Mouse (Mus musculus): ENCODE results near the gene Crmp1. TPM values are rescaled to one million over a fixed set of nuclear protein-coding genes. Genes with fewer than 3 reads are reported as not detected.

Crmp1 gene
- total RNA-seq, 2 experiments from 2014 or later: not detected

GRCm38 (mm10) chr5:37288374-37288773 is 46.6 kb downstream of the Crmp1 start:
- ATAC-seq (replicated peaks; ENCODE audit: low FRiP score, poor library complexity, severe bottlenecking): no peak

- no peak for ATAC-seq (replicated peaks; ENCODE audit: low FRiP score, poor library complexity, severe bottlenecking)
Measured at GRCm38 (mm10) chr5:37289236-37289635, 47.5 kb downstream of the Crmp1 start.

GRCm38 (mm10) chr5:37290983-37291382 is 49.2 kb downstream of the Crmp1 start:
- ATAC-seq (replicated peaks; ENCODE audit: low FRiP score, poor library complexity, severe bottlenecking): no peak

GRCm38 (mm10) chr5:37296717-37297116 is 55.0 kb downstream of the Crmp1 start:
- no peak for ATAC-seq (replicated peaks; ENCODE audit: low FRiP score, poor library complexity, severe bottlenecking)

- no peak for ATAC-seq (replicated peaks; ENCODE audit: low FRiP score, poor library complexity, severe bottlenecking)
Measured at GRCm38 (mm10) chr5:37298370-37298769, 56.6 kb downstream of the Crmp1 start.

- no peak for ATAC-seq (replicated peaks; ENCODE audit: low FRiP score, poor library complexity, severe bottlenecking)
Measured at GRCm38 (mm10) chr5:37310026-37310425, 68.3 kb downstream of the Crmp1 start.

- no peak for ATAC-seq (replicated peaks; ENCODE audit: low FRiP score, poor library complexity, severe bottlenecking)
Measured at GRCm38 (mm10) chr5:37312980-37313722, 71.4 kb downstream of the Crmp1 start.

- no peak for ATAC-seq (replicated peaks; ENCODE audit: low FRiP score, poor library complexity, severe bottlenecking)
Measured at GRCm38 (mm10) chr5:37318715-37319114, 77.0 kb downstream of the Crmp1 start.

GRCm38 (mm10) chr5:37320174-37320573 is 78.4 kb downstream of the Crmp1 start:
- no peak for ATAC-seq (replicated peaks; ENCODE audit: low FRiP score, poor library complexity, severe bottlenecking)

- ATAC-seq (replicated peaks; ENCODE audit: low FRiP score, poor library complexity, severe bottlenecking): no peak
Measured at GRCm38 (mm10) chr5:37320761-37321160, 79.0 kb downstream of the Crmp1 start.

GRCm38 (mm10) chr5:37326675-37327074 is 84.9 kb downstream of the Crmp1 start:
- no peak for ATAC-seq (replicated peaks; ENCODE audit: low FRiP score, poor library complexity, severe bottlenecking)

GRCm38 (mm10) chr5:37330449-37331132 is 88.9 kb downstream of the Crmp1 start:
- ATAC-seq (replicated peaks; ENCODE audit: low FRiP score, poor library complexity, severe bottlenecking): no peak

- no peak for ATAC-seq (replicated peaks; ENCODE audit: low FRiP score, poor library complexity, severe bottlenecking)
Measured at GRCm38 (mm10) chr5:37331133-37331505, 89.4 kb downstream of the Crmp1 start.

GRCm38 (mm10) chr5:37332066-37332465 is 90.3 kb downstream of the Crmp1 start:
- no peak for ATAC-seq (replicated peaks; ENCODE audit: low FRiP score, poor library complexity, severe bottlenecking)

- no peak for ATAC-seq (replicated peaks; ENCODE audit: low FRiP score, poor library complexity, severe bottlenecking)
Measured at GRCm38 (mm10) chr5:37335061-37335460, 93.3 kb downstream of the Crmp1 start.

- no peak for ATAC-seq (replicated peaks; ENCODE audit: low FRiP score, poor library complexity, severe bottlenecking)
Measured at GRCm38 (mm10) chr5:37336485-37337105, 94.9 kb downstream of the Crmp1 start, which contains the start of gene Evc. Gene Evc (minus strand): TSS chr5:37336894.

- ATAC-seq (replicated peaks; ENCODE audit: low FRiP score, poor library complexity, severe bottlenecking): no peak
Measured at GRCm38 (mm10) chr5:37337696-37338095, 96.0 kb downstream of the Crmp1 start.

- no peak for ATAC-seq (replicated peaks; ENCODE audit: low FRiP score, poor library complexity, severe bottlenecking)
Measured at GRCm38 (mm10) chr5:37338288-37338687, 96.5 kb downstream of the Crmp1 start, which contains the start of gene Evc2. Gene Evc2 (plus strand): TSS chr5:37338499.
